Mouse (Mus musculus): ENCODE results near the gene Kcnn1.

Gene Kcnn1

DNA sequence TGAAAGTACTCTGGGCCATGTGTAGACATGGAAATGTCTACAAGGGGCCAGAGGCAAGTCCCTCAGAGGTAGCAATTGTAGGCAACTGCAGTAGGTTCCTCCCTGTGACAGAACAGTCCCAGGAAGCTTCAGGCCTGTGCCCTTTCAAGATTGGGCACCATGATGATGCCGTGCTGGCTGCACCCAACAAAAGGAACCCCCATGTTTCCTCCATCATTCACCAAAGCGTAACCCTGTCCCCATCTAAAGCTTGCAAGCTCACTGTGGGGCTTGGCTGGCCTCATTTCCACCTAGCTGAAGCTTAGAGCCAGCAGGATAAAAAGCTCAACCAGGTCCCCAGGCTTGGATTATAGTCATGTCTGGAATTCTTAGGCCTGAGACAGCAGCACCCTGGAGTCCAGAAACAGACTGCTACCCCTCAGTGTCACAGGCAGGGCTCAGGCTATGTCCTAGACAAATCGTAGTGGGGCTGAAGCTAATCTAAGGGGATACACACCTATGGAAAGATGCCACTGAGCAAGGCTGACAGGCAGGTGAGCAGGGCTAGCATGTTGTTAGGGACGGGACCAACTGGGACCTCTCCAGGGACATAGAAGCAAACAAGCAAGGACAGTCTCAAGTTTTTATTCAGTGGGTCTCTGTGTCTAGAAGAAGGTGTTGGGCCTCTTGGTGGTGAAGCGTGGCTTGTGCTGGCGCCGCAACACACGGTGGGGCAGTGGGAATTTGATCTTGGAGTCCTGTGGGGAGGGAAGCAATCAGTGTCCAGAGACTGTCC lies 31.9 kb upstream of the Kcnn1 start:
- in situ Hi-C loops (cut with MboI; ENCODE audit: low pct_unique_long_range_greater_than_20kb in 1 of 2, low sequenced_read_pairs in 2 of 2, unreplicated experiment in 1 of 2), result no loop called here

DNA sequence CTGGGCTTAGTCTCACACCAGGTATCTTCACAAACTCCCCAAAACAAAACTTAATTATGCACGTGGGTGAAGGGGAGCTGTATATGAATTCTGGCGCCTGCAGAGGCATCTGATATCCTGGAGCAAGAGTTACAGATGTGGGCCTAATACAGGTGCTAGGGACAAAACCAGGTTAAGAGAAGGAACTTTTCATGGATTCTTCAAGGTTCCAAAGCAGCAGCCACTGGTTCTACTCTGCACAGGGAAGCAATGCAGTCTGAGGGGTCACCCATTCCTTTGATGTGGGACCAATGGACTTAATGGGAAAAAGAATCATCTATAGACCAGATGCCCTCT lies 31.3 kb upstream of the Kcnn1 start:
- in situ Hi-C loops (cut with MboI; ENCODE audit: low pct_unique_long_range_greater_than_20kb in 1 of 2, low sequenced_read_pairs in 2 of 2, unreplicated experiment in 1 of 2), result no loop called here

DNA sequence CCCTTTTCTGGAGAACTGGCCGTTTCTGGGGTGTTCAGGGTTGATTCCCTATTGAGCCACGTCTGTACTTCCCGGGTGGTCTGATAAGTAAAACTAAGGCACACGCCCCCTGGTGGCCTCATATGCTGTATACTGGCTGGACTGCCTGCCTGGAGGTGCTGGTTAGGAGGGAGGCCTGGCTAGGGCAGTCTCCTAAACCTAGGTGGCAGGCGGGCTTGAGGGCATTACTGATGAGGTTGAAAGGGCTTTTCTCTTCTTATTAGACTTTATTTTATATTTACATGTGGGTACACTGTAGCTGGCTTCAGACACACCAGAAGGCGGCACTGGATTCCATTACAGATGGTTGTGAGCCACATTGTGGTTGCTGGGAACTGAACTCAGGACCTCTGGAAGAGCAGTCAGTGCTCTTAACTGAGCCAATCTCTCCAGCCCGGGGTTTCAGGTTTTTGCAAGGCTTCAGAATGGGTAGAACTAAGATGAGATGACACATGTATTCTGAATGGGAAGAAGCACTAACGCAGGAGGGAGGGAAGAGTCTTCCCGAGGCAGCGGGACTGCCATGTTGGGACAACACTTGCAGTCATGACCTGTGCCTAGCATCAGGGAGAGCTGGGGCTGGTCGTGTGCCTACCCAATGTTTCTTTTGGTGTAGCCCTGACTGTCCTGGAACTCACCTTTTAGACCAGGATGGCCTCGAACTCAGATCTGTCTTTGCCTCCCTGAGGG lies 30.8 kb upstream of the Kcnn1 start:
- in situ Hi-C loops (cut with MboI; ENCODE audit: low pct_unique_long_range_greater_than_20kb in 1 of 2, low sequenced_read_pairs in 2 of 2, unreplicated experiment in 1 of 2), result no loop called here

DNA sequence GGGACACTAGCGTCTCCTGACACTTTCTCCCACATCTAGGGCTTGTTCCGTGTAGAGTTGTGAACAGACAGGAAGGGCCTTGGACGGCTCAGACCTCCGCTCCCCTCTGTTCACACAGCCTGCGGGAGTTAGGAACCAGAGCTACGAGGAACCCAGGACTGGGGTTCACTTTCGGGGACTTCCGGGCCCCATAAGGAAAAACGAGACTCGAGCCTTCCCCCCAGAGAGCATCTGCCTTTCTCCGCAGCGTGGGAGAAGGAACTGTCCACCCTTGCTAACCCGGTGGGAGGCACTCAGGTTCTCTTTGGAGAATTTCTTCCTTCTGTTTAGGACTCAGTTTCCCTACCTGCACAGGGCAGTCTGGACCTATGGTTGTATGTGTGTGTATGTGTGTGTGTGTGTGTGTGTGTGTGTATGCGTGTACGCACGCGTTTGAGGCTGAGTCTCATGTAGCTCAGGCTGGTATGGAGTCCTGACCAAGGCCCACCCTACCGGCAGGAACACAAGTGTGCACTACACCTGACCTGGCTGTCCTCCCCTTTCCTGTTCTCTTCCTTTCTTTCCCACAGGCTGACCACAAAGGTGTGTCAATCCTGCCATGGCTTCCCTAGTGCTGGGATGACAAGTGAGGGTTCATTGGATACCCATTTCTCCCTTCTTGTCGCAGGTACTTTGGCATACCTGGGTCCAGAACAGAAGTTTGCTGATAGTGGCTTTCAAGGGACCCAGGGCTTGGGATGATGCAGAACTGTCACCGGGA lies 30.0 kb upstream of the Kcnn1 start:
- in situ Hi-C loops (cut with MboI; ENCODE audit: low pct_unique_long_range_greater_than_20kb in 1 of 2, low sequenced_read_pairs in 2 of 2, unreplicated experiment in 1 of 2), result no loop called here

DNA sequence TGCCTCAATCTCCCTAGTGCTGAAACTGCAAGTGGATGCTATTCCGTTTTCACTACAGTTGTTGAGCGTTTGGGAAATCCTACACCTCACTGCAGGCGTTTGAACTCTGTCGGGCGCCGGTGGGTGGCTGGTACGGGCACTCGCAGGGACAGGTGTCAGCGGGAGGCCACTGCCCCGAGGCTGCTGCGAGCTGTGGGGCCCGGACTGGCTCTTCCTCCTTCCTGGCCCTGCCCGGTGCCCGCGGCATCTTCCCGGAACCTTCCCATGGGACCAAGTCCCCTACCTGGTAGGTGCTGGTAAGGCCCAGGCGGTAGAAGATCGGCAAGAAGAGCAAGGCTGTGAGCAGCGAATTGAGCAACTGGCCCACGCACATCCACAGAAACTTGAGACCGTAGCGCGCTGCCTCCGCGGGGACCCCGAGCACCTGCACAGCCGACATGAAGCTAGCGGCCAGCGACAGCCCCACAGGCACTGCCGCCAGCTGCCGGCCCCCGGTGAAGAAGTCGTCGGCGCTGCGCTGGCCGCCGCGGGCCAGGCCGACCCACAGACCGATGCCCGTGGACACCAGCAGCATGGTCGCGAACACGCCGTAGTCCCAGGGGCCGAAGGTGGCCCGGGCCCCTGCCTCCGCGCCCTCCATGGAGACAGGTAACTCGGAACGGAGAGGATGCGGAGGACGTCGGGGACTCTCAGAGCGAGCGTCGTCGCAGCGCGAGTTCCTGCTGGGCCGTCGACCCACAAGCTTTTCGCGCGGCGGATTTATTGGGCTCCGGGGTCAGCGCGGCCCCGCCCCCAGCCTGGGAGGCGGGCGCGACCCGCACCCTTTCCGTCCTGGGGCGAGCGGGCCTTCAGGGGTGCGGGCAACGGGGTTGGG lies 29.2 kb upstream of the Kcnn1 start, which contains the start of gene Slc5a5:
Slc5a5 (minus strand) TSS at position 736 of the 874 bp plus-strand sequence.
- in situ Hi-C loops (cut with MboI; ENCODE audit: low pct_unique_long_range_greater_than_20kb in 1 of 2, low sequenced_read_pairs in 2 of 2, unreplicated experiment in 1 of 2), result no loop called here

DNA sequence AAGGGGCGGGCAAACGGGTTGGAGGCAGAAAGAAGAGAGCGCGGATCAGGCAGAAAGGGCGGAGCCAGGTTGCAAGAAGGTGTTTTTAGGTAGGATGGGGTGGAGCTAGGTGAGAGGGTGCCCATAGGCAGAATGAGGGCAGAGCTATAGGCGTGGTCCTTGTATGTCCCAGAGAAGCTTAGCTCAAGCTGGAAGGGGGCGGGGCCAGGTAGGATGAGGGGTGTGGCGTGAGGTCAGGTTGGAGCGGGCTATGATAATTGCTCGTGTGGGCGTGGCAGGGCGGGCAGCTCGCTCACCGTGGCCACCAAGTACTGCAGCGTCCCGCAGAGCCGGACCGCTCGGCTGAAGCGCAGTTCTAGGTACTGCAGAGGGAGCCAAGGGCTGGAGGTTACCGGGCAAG lies 28.3 kb upstream of the Kcnn1 start:
- in situ Hi-C loops (cut with MboI; ENCODE audit: low pct_unique_long_range_greater_than_20kb in 1 of 2, low sequenced_read_pairs in 2 of 2, unreplicated experiment in 1 of 2), result no loop called here

DNA sequence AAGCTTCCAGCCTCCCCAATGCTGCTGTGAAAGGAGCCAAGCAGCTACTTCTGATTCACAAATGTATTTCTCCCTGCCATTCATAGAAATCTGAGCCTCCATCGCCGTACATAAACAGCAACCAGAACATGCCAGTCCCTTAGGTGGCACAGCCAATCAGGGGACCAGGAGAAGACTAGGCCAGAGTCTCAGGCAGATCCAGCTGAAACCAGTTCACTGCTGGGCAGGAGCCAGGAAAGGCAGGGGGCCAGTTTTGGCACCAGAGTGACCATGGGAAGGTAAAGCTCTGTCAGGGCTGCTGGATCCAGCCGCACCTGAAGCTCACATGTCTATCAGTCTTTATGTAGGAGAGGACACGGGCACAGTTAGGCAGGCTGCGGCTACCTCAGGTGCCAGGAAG lies 27.6 kb upstream of the Kcnn1 start:
- in situ Hi-C loops (cut with MboI; ENCODE audit: low pct_unique_long_range_greater_than_20kb in 1 of 2, low sequenced_read_pairs in 2 of 2, unreplicated experiment in 1 of 2), result no loop called here

DNA sequence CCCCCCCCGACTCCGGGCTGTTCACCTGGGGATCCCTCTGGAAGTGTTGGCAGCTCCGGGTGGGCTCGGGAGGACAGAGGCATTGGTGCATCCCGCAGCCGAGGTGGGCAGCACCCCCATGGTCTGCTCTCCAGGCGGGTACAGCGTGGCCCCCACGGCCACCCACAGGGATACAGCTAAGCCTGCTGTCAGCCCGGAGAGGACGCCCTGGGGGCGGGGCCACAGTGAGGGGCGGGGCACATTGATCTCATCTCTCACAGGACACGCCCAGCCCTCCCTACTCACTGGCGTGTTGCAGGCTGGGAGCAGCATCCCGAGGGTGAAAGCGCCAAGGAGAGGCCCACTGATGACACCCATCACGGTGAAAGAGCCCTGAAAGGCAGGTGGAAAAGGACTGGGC lies 24.6 kb upstream of the Kcnn1 start:
- in situ Hi-C loops (cut with MboI; ENCODE audit: low pct_unique_long_range_greater_than_20kb in 1 of 2, low sequenced_read_pairs in 2 of 2, unreplicated experiment in 1 of 2), result no loop called here

DNA sequence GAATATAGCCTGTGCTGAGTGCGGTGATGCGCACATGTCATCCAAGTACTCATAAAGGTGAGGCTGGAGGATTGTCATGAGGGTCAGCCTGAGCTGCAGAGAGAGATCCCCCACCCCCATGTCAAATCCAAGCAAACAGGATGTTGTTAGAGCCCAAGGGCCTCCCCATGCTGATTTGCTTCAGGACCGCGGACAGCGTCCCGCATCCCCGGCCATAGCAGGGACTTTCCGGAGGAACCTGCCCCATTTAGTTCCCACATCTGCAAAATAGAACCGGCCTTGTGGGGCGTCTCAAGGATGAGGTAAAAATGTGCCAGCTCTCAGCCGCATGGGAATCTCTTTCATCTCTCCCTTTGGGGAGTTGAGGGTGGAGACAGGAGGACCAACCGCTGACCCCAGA lies 22.6 kb upstream of the Kcnn1 start:
- in situ Hi-C loops (cut with MboI; ENCODE audit: low pct_unique_long_range_greater_than_20kb in 1 of 2, low sequenced_read_pairs in 2 of 2, unreplicated experiment in 1 of 2), result no loop called here

DNA sequence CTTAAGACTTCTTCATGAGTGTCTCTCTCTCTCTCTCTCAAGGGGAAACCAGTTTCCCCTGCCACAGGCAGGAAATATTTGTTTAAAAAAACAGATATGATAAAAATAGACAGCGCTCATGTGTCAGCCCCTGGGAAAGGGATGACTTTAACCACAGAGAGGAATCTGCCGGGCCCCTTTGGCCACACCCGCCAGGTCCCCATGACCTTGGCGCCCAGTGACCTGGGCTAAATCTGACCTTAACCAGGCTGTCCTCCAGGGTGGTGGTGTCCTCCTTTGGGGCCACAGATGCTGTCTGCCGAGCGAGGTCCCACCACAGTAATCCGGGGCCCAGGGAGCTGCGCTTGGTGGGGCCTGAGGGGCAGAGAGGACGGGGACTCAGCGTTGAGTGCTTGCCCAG lies 21.6 kb upstream of the Kcnn1 start:
- in situ Hi-C loops (cut with MboI; ENCODE audit: low pct_unique_long_range_greater_than_20kb in 1 of 2, low sequenced_read_pairs in 2 of 2, unreplicated experiment in 1 of 2), result no loop called here

DNA sequence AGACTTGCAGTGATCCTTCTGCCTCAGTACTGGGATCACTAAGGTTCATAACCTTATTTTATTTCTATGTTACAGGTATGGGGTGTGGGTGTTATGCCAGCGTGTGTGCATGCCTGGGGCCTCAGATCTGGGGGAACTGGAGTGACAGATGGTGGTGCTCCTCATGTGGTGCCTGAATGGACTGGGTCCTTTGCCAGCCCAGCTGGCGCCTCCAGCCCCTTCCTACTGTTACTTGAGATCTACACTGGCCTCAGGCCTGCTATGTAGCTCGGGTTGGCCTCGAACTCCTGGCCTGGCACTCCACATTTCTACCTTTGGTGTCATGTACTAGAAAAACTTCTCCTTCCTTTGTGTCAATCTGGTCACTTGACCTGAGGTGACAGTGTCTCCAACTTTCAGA lies 21.1 kb upstream of the Kcnn1 start:
- in situ Hi-C loops (cut with MboI; ENCODE audit: low pct_unique_long_range_greater_than_20kb in 1 of 2, low sequenced_read_pairs in 2 of 2, unreplicated experiment in 1 of 2), result no loop called here

DNA sequence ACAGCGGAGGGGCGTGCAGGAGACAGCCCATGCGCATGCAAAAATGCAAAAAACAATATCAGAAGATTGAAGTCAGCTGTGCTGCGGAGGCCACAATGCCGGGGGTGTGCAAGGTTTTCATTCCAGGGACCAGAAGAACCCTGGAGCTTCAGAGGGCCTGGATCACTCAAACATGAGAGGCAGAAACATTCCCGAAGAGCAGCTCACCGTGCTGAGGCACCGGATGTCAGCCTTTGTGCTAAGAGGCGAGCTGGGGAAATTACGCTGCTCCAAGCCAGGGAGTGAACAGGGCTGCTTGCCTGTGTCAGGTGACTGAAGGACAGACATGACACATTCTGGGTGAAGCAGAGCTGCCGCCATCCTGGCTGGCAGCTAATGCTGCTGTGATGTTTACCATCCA lies 17.5 kb upstream of the Kcnn1 start:
- in situ Hi-C loops (cut with MboI; ENCODE audit: low pct_unique_long_range_greater_than_20kb in 1 of 2, low sequenced_read_pairs in 2 of 2, unreplicated experiment in 1 of 2), result no loop called here

DNA sequence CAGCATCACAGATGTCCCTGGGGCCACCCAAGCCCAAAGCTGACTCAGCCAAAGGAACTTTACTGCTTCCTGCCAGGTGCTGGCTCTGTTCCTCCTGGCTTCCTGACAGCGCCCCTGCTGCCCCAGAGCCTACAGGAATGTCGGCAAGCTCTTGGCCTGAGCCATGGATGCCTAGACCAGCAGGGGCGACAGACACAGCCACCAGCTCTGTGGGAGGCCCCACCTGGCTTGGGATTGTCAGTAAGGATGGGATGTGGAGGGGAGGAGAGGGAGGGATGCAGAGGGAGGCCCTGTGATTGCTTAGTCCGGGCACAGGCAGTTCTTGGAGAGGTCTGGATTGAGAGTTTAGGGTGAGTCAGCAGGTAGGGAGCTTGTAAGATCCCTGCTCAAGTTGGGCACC lies 17.1 kb upstream of the Kcnn1 start:
- in situ Hi-C loops (cut with MboI; ENCODE audit: low pct_unique_long_range_greater_than_20kb in 1 of 2, low sequenced_read_pairs in 2 of 2, unreplicated experiment in 1 of 2), result no loop called here

DNA sequence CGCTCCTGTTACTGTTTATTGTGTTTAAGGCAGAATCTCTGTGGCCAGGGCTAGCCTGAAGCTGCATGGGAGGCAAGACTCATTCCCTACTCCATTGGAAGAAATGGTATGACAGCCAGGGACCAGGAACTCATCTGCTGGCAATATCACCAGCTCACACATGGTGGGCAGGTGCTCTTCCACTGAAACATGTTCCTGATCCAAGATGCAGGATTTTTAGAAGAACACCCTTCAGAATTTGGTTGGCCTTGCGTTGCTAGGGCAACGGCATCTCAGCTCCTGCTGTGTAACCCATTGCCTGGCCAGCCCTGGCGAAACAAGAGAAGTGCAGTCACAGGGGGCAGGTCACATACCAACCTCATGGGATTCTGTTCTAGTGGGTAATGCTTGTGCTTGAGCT lies 16.4 kb upstream of the Kcnn1 start:
- in situ Hi-C loops (cut with MboI; ENCODE audit: low pct_unique_long_range_greater_than_20kb in 1 of 2, low sequenced_read_pairs in 2 of 2, unreplicated experiment in 1 of 2), result no loop called here

DNA sequence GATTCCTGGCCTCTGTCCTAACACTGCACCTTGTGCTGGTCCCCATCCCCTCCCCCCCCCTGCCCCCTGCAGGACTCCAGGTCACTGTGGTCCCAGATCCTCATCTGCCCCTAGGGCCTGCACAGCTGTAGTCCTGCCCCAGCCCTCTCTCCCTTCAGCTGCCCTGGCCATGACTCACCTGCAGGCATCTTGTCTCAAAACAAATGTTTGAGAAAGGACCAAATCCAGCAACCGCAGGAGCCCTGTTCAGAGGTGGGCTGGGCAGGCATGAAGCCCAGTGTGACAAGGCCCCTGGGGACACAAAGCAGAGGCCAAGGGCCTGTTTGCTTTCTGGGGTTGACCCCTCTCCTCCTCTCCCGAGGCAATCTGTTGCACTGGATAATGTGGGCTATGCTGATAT lies 15.1 kb upstream of the Kcnn1 start:
- in situ Hi-C loops (cut with MboI; ENCODE audit: low pct_unique_long_range_greater_than_20kb in 1 of 2, low sequenced_read_pairs in 2 of 2, unreplicated experiment in 1 of 2), result no loop called here

DNA sequence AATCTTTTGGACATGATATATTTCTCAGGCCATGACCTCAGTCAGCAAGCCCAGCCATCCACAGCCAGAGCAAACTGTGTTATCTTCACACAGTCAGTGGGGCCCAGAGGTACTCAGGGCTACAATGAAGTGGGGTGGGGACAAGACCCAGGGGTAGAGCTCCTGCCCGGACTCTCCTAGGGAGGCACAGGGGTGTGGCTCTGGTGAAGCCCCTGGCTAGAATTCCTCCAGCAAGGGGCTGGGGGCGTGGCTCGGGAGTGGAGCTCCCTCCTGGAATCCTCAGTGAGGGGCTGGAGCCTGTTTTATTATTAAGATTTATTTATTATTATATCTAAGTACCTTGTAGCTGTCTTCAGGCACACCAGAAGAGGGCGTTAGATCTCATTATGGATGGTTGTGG lies 13.3 kb upstream of the Kcnn1 start:
- in situ Hi-C loops (cut with MboI; ENCODE audit: low pct_unique_long_range_greater_than_20kb in 1 of 2, low sequenced_read_pairs in 2 of 2, unreplicated experiment in 1 of 2), result no loop called here

DNA sequence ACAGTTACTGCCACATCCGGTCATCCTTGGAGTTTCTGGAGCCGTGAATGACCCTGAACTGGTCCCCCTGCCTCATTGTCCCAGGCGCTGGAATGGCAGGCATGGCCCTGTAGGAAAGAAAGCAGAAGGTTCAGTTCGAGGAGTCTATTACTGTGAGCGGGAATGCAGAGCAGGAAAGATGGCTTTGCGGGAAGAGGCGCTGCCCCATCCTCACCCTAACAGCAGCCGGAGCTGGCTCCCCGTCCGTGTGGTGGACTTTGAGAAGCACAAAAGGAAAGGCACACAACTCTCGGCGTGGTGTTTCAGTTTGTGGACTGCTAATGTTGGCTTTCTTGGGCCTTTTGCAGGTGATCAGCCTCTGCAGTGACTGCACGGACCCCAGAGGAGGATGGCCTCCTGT lies 11.4 kb upstream of the Kcnn1 start:
- in situ Hi-C loops (cut with MboI; ENCODE audit: low pct_unique_long_range_greater_than_20kb in 1 of 2, low sequenced_read_pairs in 2 of 2, unreplicated experiment in 1 of 2), result no loop called here

DNA sequence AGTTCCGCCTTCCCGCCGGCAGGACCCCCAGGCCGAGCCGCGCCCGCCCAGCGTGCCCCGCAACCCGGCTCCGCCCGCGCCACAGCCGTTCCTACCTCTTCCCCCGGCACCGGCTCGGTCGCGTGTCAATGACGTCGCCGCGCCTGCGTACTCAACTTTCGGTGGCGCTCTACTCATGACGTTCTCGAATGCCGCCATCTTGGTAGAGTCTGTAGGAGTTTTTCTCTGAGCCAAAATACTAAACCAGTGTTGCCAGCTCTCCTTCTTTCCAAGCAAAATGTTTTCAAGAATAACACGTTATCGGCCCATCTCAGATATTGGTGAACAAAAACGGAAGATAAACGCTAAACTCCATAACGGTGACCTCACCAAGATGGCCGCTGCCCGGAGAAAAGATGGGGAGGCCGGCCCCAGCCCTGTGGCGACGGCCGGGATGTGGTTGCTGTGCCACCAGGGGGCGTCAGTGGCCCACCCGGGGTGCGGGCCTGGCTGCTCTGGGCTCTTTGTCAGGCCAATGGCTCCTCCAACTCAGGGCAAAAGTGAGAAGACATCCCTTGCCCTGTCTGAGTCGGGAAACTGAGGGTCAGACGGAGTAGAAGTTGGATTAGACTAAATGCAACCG lies 10.4 kb upstream of the Kcnn1 start, which contains the start of gene Ccdc124:
Ccdc124 (minus strand) TSS at position 572 of the 622 bp plus-strand sequence.
- in situ Hi-C loops (cut with MboI; ENCODE audit: low pct_unique_long_range_greater_than_20kb in 1 of 2, low sequenced_read_pairs in 2 of 2, unreplicated experiment in 1 of 2), result no loop called here

Data from mouse embryonic stem cell (cell line).